Mouse (Mus musculus) limb, embryonic 15.5 days (tissue): ENCODE data around the gene Ubtf. TPM values are rescaled to one million over a fixed set of nuclear protein-coding genes. Genes with fewer than 3 reads are reported as not detected.
A peak's percentile ranks its signal among the peaks of the same experiment; 100 is the strongest.

Source experiments
- ATAC-seq: fragments of 200-750 bp; cut with Nextera tagmentation; 2 replicates; pipeline ENCODE4 v1.8.0; 2017; ENCODE audit warnings: low read depth, moderate TSS enrichment; ENCODE audit not compliant: insufficient number of reproducible peaks, low FRiP score, low TSS enrichment
- H3K27ac ChIP-seq: fragments of 300-500 bp; sonication (generic); 2 replicates; pipeline ENCODE4 v1.5.1; 2015; ENCODE audit warnings: moderate library complexity, mild to moderate bottlenecking, inconsistent platforms
- H3K27me3 ChIP-seq: fragments of 300-500 bp; sonication (generic); 2 replicates; pipeline ENCODE4 v1.6.1; 2015; ENCODE audit warnings: inconsistent platforms
- H3K36me3 ChIP-seq: fragments of 300-500 bp; sonication (generic); 2 replicates; pipeline ENCODE4 v1.6.1; 2015; ENCODE audit warnings: inconsistent platforms
- H3K4me1 ChIP-seq: fragments of 300-500 bp; sonication (generic); 2 replicates; pipeline ENCODE4 v1.6.1; 2015; ENCODE audit warnings: inconsistent platforms
- H3K4me2 ChIP-seq: fragments of 300-500 bp; sonication (generic); 2 replicates; pipeline ENCODE4 v1.6.1; 2015; ENCODE audit warnings: mild to moderate bottlenecking, inconsistent platforms
- H3K4me3 ChIP-seq: fragments of 300-500 bp; sonication (generic); 2 replicates; pipeline ENCODE4 v1.5.1; 2015; ENCODE audit warnings: mild to moderate bottlenecking, inconsistent platforms
- H3K9ac ChIP-seq: fragments of 300-500 bp; sonication (generic); 2 replicates; pipeline ENCODE4 v1.6.1; 2015; ENCODE audit warnings: inconsistent platforms
- H3K9me3 ChIP-seq: fragments of 300-500 bp; sonication (generic); 2 replicates; pipeline ENCODE4 v1.6.1; 2016; ENCODE audit warnings: inconsistent platforms
- WGBS: fragments of 180-500 bp; shearing (Covaris S2); methylation state at CpG from one replicate; pipeline ENCODE4 v1.1.7; 2015; 5-methylcytosine and 5-hydroxymethylcytosine counted together
- polyA plus RNA-seq: library from polyadenylated mRNA; unstranded; fragments of >200 nt; fragmentation: Nextera tagmentation; extraction: Ambion mirVana; gene quantifications from 2 replicates; pipeline ENCODE4 v1.2.1, GENCODE M21; 2015

The Ubtf gene
- polyA plus RNA-seq, 1 experiment from 2014 or later, result 85.7 TPM

- H3K9me3 ChIP-seq, result no peaks in the 10 kb centered on the region
- peaks cover 29% of the 10 kb centered on the region for H3K4me1 ChIP-seq
- no peak for ATAC-seq
- H3K27me3 ChIP-seq, result no peaks in the 10 kb centered on the region
- H3K9ac ChIP-seq, result peak overlapping the region; percentile 29
- H3K36me3 ChIP-seq, result peaks cover 43% of the 10 kb centered on the region
- H3K4me3 ChIP-seq, result peak overlapping the region; percentile 99
- H3K4me2 ChIP-seq, result peak overlapping the region; percentile 73
- WGBS, result 10% methylated on average over 14 of the region's 14 CpGs
- peak overlapping the region; percentile 99 for H3K27ac ChIP-seq
These were observed 3.6 kb downstream of the Ubtf start for GRCm38 (mm10) chr11:102315690-102316571.

- Histone ChIP-seq H3K9me3 (no peaks in the 10 kb centered on the region), H3K9ac (no peak overlapping the region), H3K4me2 (no peak overlapping the region), H3K4me1 (peaks cover 38% of the 10 kb centered on the region), H3K27ac (no peak overlapping the region), H3K4me3 (no peak overlapping the region), H3K27me3 (no peaks in the 10 kb centered on the region), H3K36me3 (peaks cover 59% of the 10 kb centered on the region)
- ATAC-seq, result no peak
- 86% methylated on average over 12 of the region's 12 CpGs for WGBS
These were observed 5.2 kb downstream of the Ubtf start for GRCm38 (mm10) chr11:102314321-102314720.

- H3K4me2 ChIP-seq, result no peak overlapping the region
- H3K4me1 ChIP-seq, result peaks cover 45% of the 10 kb centered on the region
- H3K4me3 ChIP-seq, result no peak overlapping the region
- H3K36me3 ChIP-seq, result peaks cover 66% of the 10 kb centered on the region
- H3K9me3 ChIP-seq, result no peaks in the 10 kb centered on the region
- H3K27me3 ChIP-seq, result no peaks in the 10 kb centered on the region
- WGBS, result 86% methylated on average over 6 of the region's 6 CpGs
- H3K9ac ChIP-seq, result no peak overlapping the region
- no peak overlapping the region; the same call in 1 of the 2 replicates for H3K27ac ChIP-seq
- ATAC-seq, result no peak
These were observed 7.0 kb downstream of the Ubtf start for GRCm38 (mm10) chr11:102312586-102312985.

- Histone ChIP-seq H3K36me3 (peaks cover 72% of the 10 kb centered on the region), H3K4me2 (no peak overlapping the region), H3K27me3 (no peaks in the 10 kb centered on the region), H3K4me1 (peaks cover 45% of the 10 kb centered on the region), H3K9me3 (no peaks in the 10 kb centered on the region), H3K9ac (no peak overlapping the region), H3K4me3 (no peak overlapping the region), H3K27ac (no peak overlapping the region)
- no peak for ATAC-seq
- WGBS, result 85% methylated on average over 4 of the region's 4 CpGs
These were observed 7.6 kb downstream of the Ubtf start for GRCm38 (mm10) chr11:102311966-102312365.

GRCm38 (mm10) chr11:102310768-102311695, 8.5 kb downstream of the Ubtf start:
- 49% methylated on average over 37 of the region's 38 CpGs for WGBS
- ATAC-seq, result no peak
- H3K27me3 ChIP-seq, result no peaks in the 10 kb centered on the region
- peaks cover 82% of the 10 kb centered on the region for H3K36me3 ChIP-seq
- H3K4me3 ChIP-seq, result no peak overlapping the region
- no peak overlapping the region for H3K27ac ChIP-seq
- peaks cover 40% of the 10 kb centered on the region for H3K4me1 ChIP-seq
- no peaks in the 10 kb centered on the region for H3K9me3 ChIP-seq
- no peak overlapping the region for H3K4me2 ChIP-seq
- no peak overlapping the region for H3K9ac ChIP-seq

GRCm38 (mm10) chr11:102309821-102310617, 9.5 kb downstream of the Ubtf start:
- WGBS, result 86% methylated on average over 22 of the region's 22 CpGs
- Histone ChIP-seq H3K4me1 (peaks cover 30% of the 10 kb centered on the region), H3K9me3 (no peaks in the 10 kb centered on the region), H3K27me3 (no peaks in the 10 kb centered on the region), H3K4me3 (peak overlapping the region; percentile 41), H3K9ac (0 out of 2 replicates have a peak overlapping the region, but pooled peaks have one; percentile 14), H3K4me2 (peak overlapping the region; percentile 69), H3K36me3 (peaks cover 83% of the 10 kb centered on the region), H3K27ac (peak overlapping the region; percentile 79; the same call in 1 of the 2 replicates)
- ATAC-seq, result no peak

GRCm38 (mm10) chr11:102308979-102309378, 10.6 kb downstream of the Ubtf start:
- H3K27ac ChIP-seq, result peak overlapping the region; percentile 79
- peak overlapping the region; percentile 41 for H3K4me3 ChIP-seq
- peak overlapping the region; percentile 69 for H3K4me2 ChIP-seq
- peaks cover 29% of the 10 kb centered on the region for H3K4me1 ChIP-seq
- no peaks in the 10 kb centered on the region for H3K9me3 ChIP-seq
- peaks cover 73% of the 10 kb centered on the region for H3K36me3 ChIP-seq
- 0 out of 2 replicates have a peak overlapping the region, but pooled peaks have one; percentile 23 for H3K9ac ChIP-seq
- no peaks in the 10 kb centered on the region for H3K27me3 ChIP-seq
- ATAC-seq, result peak; percentile 88
- WGBS, result under 1% methylated on average over 27 of the region's 27 CpGs

- no peak overlapping the region for H3K27ac ChIP-seq
- 90% methylated on average over 9 of the region's 9 CpGs for WGBS
- no peak for ATAC-seq
- H3K27me3 ChIP-seq, result no peaks in the 10 kb centered on the region
- peaks cover 64% of the 10 kb centered on the region for H3K36me3 ChIP-seq
- no peak overlapping the region for H3K9ac ChIP-seq
- no peak overlapping the region for H3K4me2 ChIP-seq
- peaks cover 29% of the 10 kb centered on the region for H3K4me1 ChIP-seq
- no peak overlapping the region for H3K4me3 ChIP-seq
- no peaks in the 10 kb centered on the region for H3K9me3 ChIP-seq
These were observed 11.4 kb downstream of the Ubtf start for GRCm38 (mm10) chr11:102308104-102308503.

GRCm38 (mm10) chr11:102305359-102305758, 14.2 kb downstream of the Ubtf start:
- Histone ChIP-seq H3K36me3 (peaks cover 41% of the 10 kb centered on the region), H3K4me2 (no peak overlapping the region), H3K9ac (no peak overlapping the region), H3K27me3 (no peaks in the 10 kb centered on the region), H3K4me3 (no peak overlapping the region), H3K4me1 (peaks cover 17% of the 10 kb centered on the region), H3K27ac (no peak overlapping the region), H3K9me3 (no peaks in the 10 kb centered on the region)
- 68% methylated on average over 2 of the region's 3 CpGs for WGBS
- no peak for ATAC-seq

GRCm38 (mm10) chr11:102304141-102304540, 15.4 kb downstream of the Ubtf start:
- no peak for ATAC-seq

GRCm38 (mm10) chr11:102299839-102300238, 19.7 kb downstream of the Ubtf start:
- ATAC-seq, result no peak
- Histone ChIP-seq H3K9ac (no peak overlapping the region), H3K4me2 (no peak overlapping the region), H3K9me3 (no peaks in the 10 kb centered on the region), H3K36me3 (no peaks in the 10 kb centered on the region), H3K4me1 (peaks cover 16% of the 10 kb centered on the region), H3K27ac (no peak overlapping the region), H3K4me3 (no peak overlapping the region), H3K27me3 (no peaks in the 10 kb centered on the region)
- 11% methylated on average over 1 of the region's 1 CpGs for WGBS

More at GRCm38 (mm10) chr11:102304141-102304540, 15.4 kb downstream of the Ubtf start:
- Histone ChIP-seq H3K27me3 (no peaks in the 10 kb centered on the region), H3K4me2 (no peak overlapping the region), H3K9ac (no peak overlapping the region), H3K27ac (no peak overlapping the region), H3K9me3 (no peaks in the 10 kb centered on the region), H3K4me1 (peaks cover 5% of the 10 kb centered on the region), H3K36me3 (peaks cover 30% of the 10 kb centered on the region), H3K4me3 (no peak overlapping the region)
- 58% methylated on average over 2 of the region's 2 CpGs for WGBS
